Mouse (Mus musculus): ENCODE measurements around the gene Emc4. TPM values are rescaled to one million over a fixed set of nuclear protein-coding genes. Genes with fewer than 3 reads are reported as not detected.
A peak's percentile ranks its signal among the peaks of the same experiment; 100 is the strongest.

Gene Emc4
- total RNA-seq, 2 experiments from 2014 or later = 130 to 136 TPM

- H3K4me3 ChIP-seq = no peak overlapping the region
- no peak for DNase-seq (ENCODE audit: low spot score in 2 of 2)
- TF ChIP-seq CTCF (conservative IDR thresholded peaks at IDR 0.05) = no peak
- H3K27ac ChIP-seq = no peak overlapping the region
Measured at GRCm38 (mm10) chr2:112369941-112370340, 2.1 kb upstream of the Emc4 start.

GRCm38 (mm10) chr2:112367222-112367621 lies 605 bp downstream of the Emc4 start:
- no peak for TF ChIP-seq CTCF (conservative IDR thresholded peaks at IDR 0.05)
- no peak for DNase-seq (ENCODE audit: low spot score in 2 of 2)
- Histone ChIP-seq H3K27ac (peak overlapping the region; percentile 96), H3K4me3 (peak overlapping the region; percentile 85)

DNA sequence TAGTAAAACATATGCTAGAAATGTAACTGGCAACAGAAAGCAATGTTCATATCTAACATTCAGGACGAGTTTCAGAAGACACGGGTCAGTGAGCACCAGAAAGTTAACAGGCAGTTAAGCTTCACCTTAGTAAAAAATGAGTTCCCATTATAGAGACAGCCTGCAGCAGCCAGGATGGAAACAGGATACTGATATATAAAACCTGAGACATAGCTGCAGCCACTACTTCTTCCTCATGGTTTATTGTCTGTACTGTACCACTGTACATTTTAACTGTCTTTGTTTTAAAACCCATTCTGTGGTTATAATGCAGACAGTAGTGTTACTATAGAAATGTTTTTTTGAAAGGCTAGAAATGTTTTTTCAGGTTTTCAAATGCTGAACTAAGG lies 7.1 kb downstream of the Emc4 start:
- Histone ChIP-seq H3K27ac (no peak overlapping the region), H3K4me3 (no peak overlapping the region)
- no peak for TF ChIP-seq CTCF (conservative IDR thresholded peaks at IDR 0.05)
- DNase-seq (ENCODE audit: low spot score in 2 of 2) = no peak

- no peak for DNase-seq (ENCODE audit: low spot score in 2 of 2)
- TF ChIP-seq CTCF (conservative IDR thresholded peaks at IDR 0.05) = no peak
- 0 out of 2 replicates have a peak overlapping the region, but pooled peaks have one; percentile 3 for H3K27ac ChIP-seq
- H3K4me3 ChIP-seq = no peak overlapping the region
Measured at GRCm38 (mm10) chr2:112360012-112360780, 7.6 kb downstream of the Emc4 start.

DNA sequence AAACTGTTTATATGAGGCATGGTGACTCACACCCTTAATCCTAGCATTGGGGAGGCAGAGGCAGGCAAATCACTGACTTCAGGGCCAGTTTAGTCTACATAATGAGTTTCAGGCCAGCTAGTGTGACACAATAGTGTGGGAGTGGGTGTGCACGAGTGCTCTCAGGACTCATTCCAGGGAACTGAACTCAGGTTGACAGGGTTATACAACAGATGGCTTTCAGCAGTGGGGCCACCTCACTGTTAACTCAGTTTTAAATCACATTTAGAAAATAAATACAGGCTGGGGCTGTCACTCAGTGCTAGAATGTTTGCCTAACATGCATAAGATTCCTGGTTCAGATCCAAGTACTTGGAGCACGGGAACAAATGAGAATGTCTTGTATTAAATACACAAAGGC lies 8.2 kb downstream of the Emc4 start:
- peak in 1 of 2 experiments; percentile 18 for DNase-seq (ENCODE audit: low spot score in 2 of 2)
- TF ChIP-seq CTCF (conservative IDR thresholded peaks at IDR 0.05) = no peak
- Histone ChIP-seq H3K4me3 (no peak overlapping the region), H3K27ac (no peak overlapping the region; the same call in 1 of the 2 replicates)

- no peak for DNase-seq (ENCODE audit: low spot score in 2 of 2)
- no peak for TF ChIP-seq CTCF (conservative IDR thresholded peaks at IDR 0.05)
- no peak overlapping the region for H3K4me3 ChIP-seq
- H3K27ac ChIP-seq = no peak overlapping the region
Measured at GRCm38 (mm10) chr2:112353685-112354455, 14.0 kb downstream of the Emc4 start.

GRCm38 (mm10) chr2:112348246-112348645 lies 19.6 kb downstream of the Emc4 start:
- Histone ChIP-seq H3K27ac (no peak overlapping the region), H3K4me3 (no peak overlapping the region)
- DNase-seq (ENCODE audit: low spot score in 2 of 2) = no peak
- no peak for TF ChIP-seq CTCF (conservative IDR thresholded peaks at IDR 0.05)

DNA sequence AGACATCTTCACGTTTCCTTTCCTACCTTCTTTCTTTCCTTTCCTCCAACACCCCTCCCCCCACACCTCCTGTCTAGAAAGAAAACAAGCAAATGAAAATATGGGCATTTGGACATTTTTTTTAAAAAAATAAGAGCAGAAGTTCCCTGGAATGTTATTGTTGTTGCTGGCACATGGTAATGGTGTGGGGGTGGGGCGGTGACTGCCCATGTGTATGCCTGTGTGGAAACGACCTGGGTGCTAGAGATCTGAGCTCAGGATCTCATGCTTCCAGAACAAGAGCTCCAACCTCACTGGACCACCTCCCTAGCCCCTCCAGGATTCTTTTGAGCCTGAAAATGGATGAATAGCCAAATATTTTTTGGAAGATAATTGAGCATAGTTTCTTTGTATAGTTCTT lies 26.7 kb downstream of the Emc4 start:
- TF ChIP-seq CTCF (conservative IDR thresholded peaks at IDR 0.05) = no peak
- no peak for DNase-seq (ENCODE audit: low spot score in 2 of 2)
- Histone ChIP-seq H3K27ac (no peak overlapping the region), H3K4me3 (no peak overlapping the region)

- TF ChIP-seq CTCF (conservative IDR thresholded peaks at IDR 0.05) = peak; percentile 73
- no peak overlapping the region for H3K27ac ChIP-seq
- DNase-seq (ENCODE audit: low spot score in 2 of 2) = no peak
- H3K4me3 ChIP-seq = no peak overlapping the region
Measured at GRCm38 (mm10) chr2:112339736-112340135, 28.1 kb downstream of the Emc4 start.

DNA sequence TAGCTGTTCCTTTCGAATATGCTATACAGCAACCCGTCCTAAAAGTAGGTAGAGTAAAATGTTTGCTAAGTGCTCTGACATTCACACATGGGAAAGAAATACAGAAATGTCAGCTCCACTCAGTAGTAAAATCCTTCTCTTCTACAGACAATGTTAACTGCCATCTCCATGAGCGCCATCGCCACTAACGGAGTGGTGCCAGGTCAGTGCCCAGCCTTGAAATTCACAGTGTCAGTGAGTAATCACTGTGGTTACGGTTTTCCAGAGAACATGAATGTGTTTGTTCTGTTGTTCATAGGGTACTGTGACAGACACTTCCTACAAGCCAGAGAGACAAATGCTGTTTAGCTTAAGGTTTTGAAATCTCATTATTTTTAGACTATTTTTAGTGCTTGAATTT lies 30.6 kb downstream of the Emc4 start:
- H3K27ac ChIP-seq = no peak overlapping the region
- TF ChIP-seq CTCF (conservative IDR thresholded peaks at IDR 0.05) = no peak
- no peak overlapping the region for H3K4me3 ChIP-seq
- no peak for DNase-seq (ENCODE audit: low spot score in 2 of 2)

GRCm38 (mm10) chr2:112332051-112332898 lies 35.6 kb downstream of the Emc4 start:
- H3K4me3 ChIP-seq = no peak overlapping the region
- DNase-seq (ENCODE audit: low spot score in 2 of 2) = no peak
- no peak for TF ChIP-seq CTCF (conservative IDR thresholded peaks at IDR 0.05)
- no peak overlapping the region for H3K27ac ChIP-seq

GRCm38 (mm10) chr2:112328069-112328777 lies 39.6 kb downstream of the Emc4 start:
- no peak for TF ChIP-seq CTCF (conservative IDR thresholded peaks at IDR 0.05)
- H3K4me3 ChIP-seq = no peak overlapping the region

More at GRCm38 (mm10) chr2:112328069-112328777, 39.6 kb downstream of the Emc4 start:
- no peak overlapping the region for H3K27ac ChIP-seq
- DNase-seq (ENCODE audit: low spot score in 2 of 2) = no peak
